Mouse (Mus musculus): ENCODE results near the gene Rbms2. TPM values are rescaled to one million over a fixed set of nuclear protein-coding genes. Genes with fewer than 3 reads are reported as not detected.
"Not testable (repeated sequence)": the region's sequence is repeated elsewhere in the genome, so short reads cannot be mapped to it uniquely, and the experiment has no call there.

The Rbms2 gene
- polyA plus RNA-seq, 1 experiment from 2014 or later: 19.7 TPM

- H3K27me3 ChIP-seq (ENCODE audit: control insufficient read depth, insufficient read depth, low read length): no peaks in the 10 kb centered on the region; the same call in 1 of the 2 replicates
- no peak for DNase-seq (ENCODE audit: low spot score, missing footprints)
- H3K4me3 ChIP-seq (ENCODE audit: low read depth, low read length): no peak overlapping the region
- H3K4me1 ChIP-seq (ENCODE audit: control insufficient read depth, insufficient read depth, low read length): no peaks in the 10 kb centered on the region
- WGBS: 74% methylated on average over 6 of the region's 6 CpGs
- H3K27ac ChIP-seq (ENCODE audit: low read depth, low read length): no peak overlapping the region
- ATAC-seq (ENCODE audit: low FRiP score): no peak
- no peaks in the 10 kb centered on the region; the same call in 1 of the 2 replicates for H3K36me3 ChIP-seq (ENCODE audit: control insufficient read depth, insufficient read depth, low read length)
- H3K9me3 ChIP-seq (ENCODE audit: control insufficient read depth, low read length): no peaks in the 10 kb centered on the region
- no peak overlapping the region for H3K4me2 ChIP-seq
- no peak overlapping the region for H3K9ac ChIP-seq (ENCODE audit: low read length)
These were observed 21.8 kb upstream of the Rbms2 start for GRCm38 (mm10) chr10:128201856-128202255.

GRCm38 (mm10) chr10:128194551-128195461, 14.7 kb upstream of the Rbms2 start:
- H3K27ac ChIP-seq (ENCODE audit: low read depth, low read length): no peak overlapping the region

GRCm38 (mm10) chr10:128194024-128194550, 14.0 kb upstream of the Rbms2 start, which contains the start of gene Gls2:
Gene Gls2, plus strand, starts transcription at chr10:128194457.
- H3K27ac ChIP-seq (ENCODE audit: low read depth, low read length): peak within 1 kb of the TSS; percentile 61
- DNase-seq (ENCODE audit: low spot score, missing footprints) (peak; percentile 99), ATAC-seq (ENCODE audit: low FRiP score) (peak; percentile 98)
- no peaks in the 10 kb centered on the region for H3K9me3 ChIP-seq (ENCODE audit: control insufficient read depth, low read length)
- H3K27me3 ChIP-seq (ENCODE audit: control insufficient read depth, insufficient read depth, low read length): peaks cover 17% of the 10 kb centered on the region
- H3K36me3 ChIP-seq (ENCODE audit: control insufficient read depth, insufficient read depth, low read length): no peaks in the 10 kb centered on the region
- H3K4me3 ChIP-seq (ENCODE audit: low read depth, low read length): peak within 1 kb of the TSS; percentile 67
- peaks cover 5% of the 10 kb centered on the region for H3K4me1 ChIP-seq (ENCODE audit: control insufficient read depth, insufficient read depth, low read length)
- WGBS: under 1% methylated on average over 46 of the region's 46 CpGs
- peak within 1 kb of the TSS; percentile 95 for H3K4me2 ChIP-seq
- H3K9ac ChIP-seq (ENCODE audit: low read length): peak within 1 kb of the TSS; percentile 67

More at GRCm38 (mm10) chr10:128194551-128195461, 14.7 kb upstream of the Rbms2 start:
- WGBS: under 1% methylated on average over 62 of the region's 79 CpGs
- Histone ChIP-seq H3K9ac (ENCODE audit: low read length) (peak overlapping the region; percentile 67), H3K9me3 (ENCODE audit: control insufficient read depth, low read length) (no peaks in the 10 kb centered on the region), H3K4me2 (peak overlapping the region; percentile 95), H3K4me1 (ENCODE audit: control insufficient read depth, insufficient read depth, low read length) (peaks cover 5% of the 10 kb centered on the region), H3K27me3 (ENCODE audit: control insufficient read depth, insufficient read depth, low read length) (peaks cover 17% of the 10 kb centered on the region), H3K4me3 (ENCODE audit: low read depth, low read length) (peak overlapping the region; percentile 67), H3K36me3 (ENCODE audit: control insufficient read depth, insufficient read depth, low read length) (no peaks in the 10 kb centered on the region)
- DNase-seq (ENCODE audit: low spot score, missing footprints) (peak; percentile 94), ATAC-seq (ENCODE audit: low FRiP score) (peak; percentile 92)

- Histone ChIP-seq H3K27me3 (ENCODE audit: control insufficient read depth, insufficient read depth, low read length) (peaks cover 17% of the 10 kb centered on the region), H3K9me3 (ENCODE audit: control insufficient read depth, low read length) (no peaks in the 10 kb centered on the region), H3K27ac (ENCODE audit: low read depth, low read length) (no peak overlapping the region), H3K4me2 (no peak overlapping the region), H3K36me3 (ENCODE audit: control insufficient read depth, insufficient read depth, low read length) (no peaks in the 10 kb centered on the region), H3K9ac (ENCODE audit: low read length) (no peak overlapping the region), H3K4me3 (ENCODE audit: low read depth, low read length) (no peak overlapping the region), H3K4me1 (ENCODE audit: control insufficient read depth, insufficient read depth, low read length) (peaks cover 5% of the 10 kb centered on the region)
- DNase-seq (ENCODE audit: low spot score, missing footprints): peak; percentile 79
- 92% methylated on average over 6 of the region's 6 CpGs for WGBS
- no peak for ATAC-seq (ENCODE audit: low FRiP score)
These were observed 13.0 kb upstream of the Rbms2 start for GRCm38 (mm10) chr10:128193113-128193512.

- H3K36me3 ChIP-seq (ENCODE audit: control insufficient read depth, insufficient read depth, low read length); H3K4me2 ChIP-seq; H3K9ac ChIP-seq (ENCODE audit: low read length); H3K4me1 ChIP-seq (ENCODE audit: control insufficient read depth, insufficient read depth, low read length); H3K4me3 ChIP-seq (ENCODE audit: low read depth, low read length); ATAC-seq (ENCODE audit: low FRiP score); H3K27ac ChIP-seq (ENCODE audit: low read depth, low read length); H3K9me3 ChIP-seq (ENCODE audit: control insufficient read depth, low read length): not testable (repeated sequence)
- H3K27me3 ChIP-seq (ENCODE audit: control insufficient read depth, insufficient read depth, low read length): peaks cover 17% of the 10 kb centered on the region
- whole genome bisulfite sequencing: 90% methylated on average over 3 of the region's 3 CpGs
- peak; percentile 75 for DNase-seq (ENCODE audit: low spot score, missing footprints)
These were observed 12.1 kb upstream of the Rbms2 start for GRCm38 (mm10) chr10:128192030-128192766.

- Histone ChIP-seq H3K27me3 (ENCODE audit: control insufficient read depth, insufficient read depth, low read length) (peaks cover 17% of the 10 kb centered on the region), H3K4me2 (no peak overlapping the region), H3K36me3 (ENCODE audit: control insufficient read depth, insufficient read depth, low read length) (no peaks in the 10 kb centered on the region), H3K9ac (ENCODE audit: low read length) (no peak overlapping the region), H3K27ac (ENCODE audit: low read depth, low read length) (no peak overlapping the region), H3K9me3 (ENCODE audit: control insufficient read depth, low read length) (no peaks in the 10 kb centered on the region), H3K4me3 (ENCODE audit: low read depth, low read length) (no peak overlapping the region), H3K4me1 (ENCODE audit: control insufficient read depth, insufficient read depth, low read length) (peaks cover 5% of the 10 kb centered on the region)
- DNase-seq (ENCODE audit: low spot score, missing footprints) (peak; percentile 71), ATAC-seq (ENCODE audit: low FRiP score) (no peak)
- WGBS: 83% methylated on average over 2 of the region's 2 CpGs
These were observed 11.4 kb upstream of the Rbms2 start for GRCm38 (mm10) chr10:128191472-128191871.

GRCm38 (mm10) chr10:128188242-128188877, 8.3 kb upstream of the Rbms2 start:
- peak; percentile 95 for DNase-seq (ENCODE audit: low spot score, missing footprints)

GRCm38 (mm10) chr10:128187181-128187605, 7.1 kb upstream of the Rbms2 start:
- Histone ChIP-seq H3K4me3 (ENCODE audit: low read depth, low read length) (no peak overlapping the region), H3K4me2 (no peak overlapping the region), H3K9me3 (ENCODE audit: control insufficient read depth, low read length) (no peaks in the 10 kb centered on the region), H3K27ac (ENCODE audit: low read depth, low read length) (no peak overlapping the region), H3K9ac (ENCODE audit: low read length) (no peak overlapping the region), H3K27me3 (ENCODE audit: control insufficient read depth, insufficient read depth, low read length) (no peaks in the 10 kb centered on the region), H3K4me1 (ENCODE audit: control insufficient read depth, insufficient read depth, low read length) (no peaks in the 10 kb centered on the region), H3K36me3 (ENCODE audit: control insufficient read depth, insufficient read depth, low read length) (no peaks in the 10 kb centered on the region)
- WGBS: 66% methylated on average over 5 of the region's 5 CpGs
- DNase-seq (ENCODE audit: low spot score, missing footprints) (peak; percentile 81), ATAC-seq (ENCODE audit: low FRiP score) (no peak)

More at GRCm38 (mm10) chr10:128188242-128188877, 8.3 kb upstream of the Rbms2 start:
- Histone ChIP-seq H3K4me1 (ENCODE audit: control insufficient read depth, insufficient read depth, low read length) (no peaks in the 10 kb centered on the region), H3K9ac (ENCODE audit: low read length) (no peak overlapping the region), H3K4me3 (ENCODE audit: low read depth, low read length) (no peak overlapping the region), H3K4me2 (no peak overlapping the region), H3K9me3 (ENCODE audit: control insufficient read depth, low read length) (no peaks in the 10 kb centered on the region), H3K27me3 (ENCODE audit: control insufficient read depth, insufficient read depth, low read length) (no peaks in the 10 kb centered on the region), H3K36me3 (ENCODE audit: control insufficient read depth, insufficient read depth, low read length) (no peaks in the 10 kb centered on the region), H3K27ac (ENCODE audit: low read depth, low read length) (no peak overlapping the region)
- 0 out of 2 replicates have a peak, but pooled peaks have one; percentile 52 for ATAC-seq (ENCODE audit: low FRiP score)
- WGBS: 52% methylated on average over 2 of the region's 2 CpGs
